Mouse (Mus musculus): ENCODE results near the gene Mapk1.

GRCm38 (mm10) chr16:17053903-17054302 lies 70.7 kb downstream of the Mapk1 start:
- no peak for TF ChIP-seq CTCF (IDR thresholded peaks at IDR 0.05; ENCODE audit: low read depth, low read length)
- TF ChIP-seq POLR2A (IDR thresholded peaks at IDR 0.05; ENCODE audit: extremely low read depth, insufficient read depth, low read length), result no peak

Measured in liver, adult 2 months (tissue).